Mouse (Mus musculus): ENCODE results near the gene Fbxw11.
"Not testable (repeated sequence)": the region's sequence is repeated elsewhere in the genome, so short reads cannot be mapped to it uniquely, and the experiment has no call there.

- not testable (repeated sequence) for TF ChIP-seq POLR2A (IDR thresholded peaks at IDR 0.05; ENCODE audit: low read depth, low read length); CTCF (IDR thresholded peaks at IDR 0.05; ENCODE audit: extremely low read depth, insufficient read length, insufficient replicate concordance, low read depth, low read length)
Observed at GRCm38 (mm10) chr11:32694322-32695003, 51.9 kb downstream of the Fbxw11 start.

All from small intestine, adult 2 months (tissue).